Mouse (Mus musculus) layer of hippocampus, adult 9-10 months (tissue): ENCODE data around the gene Ifna1.

Experiments used
- DNase-seq: peaks from one replicate; pipeline ENCODE4 v3.0.0; 2022; ENCODE audit warnings: low spot score

Gene Ifna1

DNA sequence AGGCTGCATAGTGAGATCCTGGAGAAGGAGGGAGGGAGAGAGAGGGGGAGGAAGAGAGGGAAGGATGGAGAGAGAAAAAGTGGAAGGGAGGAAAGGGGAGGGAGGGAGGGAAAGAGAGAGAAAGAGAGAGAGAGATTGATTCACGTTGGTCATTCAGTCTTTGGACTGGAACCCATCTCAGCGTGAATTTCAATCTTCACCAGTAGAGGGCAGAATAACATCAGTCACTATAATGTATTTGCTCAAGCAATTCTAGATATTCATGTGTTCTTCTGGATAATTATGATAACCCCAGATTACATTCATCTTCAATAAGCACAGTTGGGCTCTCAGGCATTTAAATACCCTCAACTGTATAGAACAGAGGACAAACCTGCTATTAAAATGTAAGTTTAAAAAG lies 22.8 kb downstream of the Ifna1 start:
- DNase-seq, result peak; percentile 46

DNA sequence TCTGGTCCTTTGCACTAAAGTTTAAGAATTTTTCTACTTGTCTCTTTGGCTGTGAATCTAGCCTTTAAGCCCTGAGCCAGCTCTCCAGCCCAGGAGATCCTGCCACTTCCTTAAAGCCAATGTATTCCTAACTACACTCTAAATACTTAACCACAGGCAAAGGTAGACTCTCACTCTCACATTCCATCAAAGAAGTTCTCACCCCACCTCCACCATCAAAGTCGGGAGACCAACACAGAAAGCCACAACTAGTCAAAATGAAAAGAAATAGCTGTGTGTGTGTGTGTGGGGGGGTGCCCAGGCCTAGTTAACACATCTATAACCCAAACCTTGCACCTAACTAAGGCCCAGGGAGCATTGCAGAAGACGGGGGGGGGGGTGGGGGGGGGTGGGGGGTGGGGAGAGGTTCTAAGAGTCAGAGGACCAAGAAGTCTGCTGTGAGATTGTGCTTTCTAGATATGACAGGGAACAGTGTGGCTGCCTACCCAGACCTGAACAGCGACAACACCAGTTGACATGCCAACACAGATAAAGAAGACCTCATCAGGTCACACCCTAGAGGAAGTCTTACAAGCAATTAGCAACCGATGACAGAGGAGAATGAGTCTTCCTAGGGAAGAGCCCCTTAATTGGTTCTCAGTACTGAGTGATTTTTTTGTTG lies 25.7 kb downstream of the Ifna1 start:
- no peak for DNase-seq

GRCm38 (mm10) chr4:88876520-88876919 lies 26.6 kb downstream of the Ifna1 start:
- DNase-seq, result no peak

- DNase-seq, result no peak
Measured at GRCm38 (mm10) chr4:88878246-88878645, 28.4 kb downstream of the Ifna1 start.

GRCm38 (mm10) chr4:88878772-88879171 lies 28.9 kb downstream of the Ifna1 start:
- DNase-seq, result no peak

- DNase-seq, result no peak
Measured at GRCm38 (mm10) chr4:88880101-88880500, 30.2 kb downstream of the Ifna1 start, which contains the start of gene Ifne. Ifne (minus strand) TSS chr4:88880201.

GRCm38 (mm10) chr4:88888236-88888635 lies 38.3 kb downstream of the Ifna1 start:
- no peak for DNase-seq

DNA sequence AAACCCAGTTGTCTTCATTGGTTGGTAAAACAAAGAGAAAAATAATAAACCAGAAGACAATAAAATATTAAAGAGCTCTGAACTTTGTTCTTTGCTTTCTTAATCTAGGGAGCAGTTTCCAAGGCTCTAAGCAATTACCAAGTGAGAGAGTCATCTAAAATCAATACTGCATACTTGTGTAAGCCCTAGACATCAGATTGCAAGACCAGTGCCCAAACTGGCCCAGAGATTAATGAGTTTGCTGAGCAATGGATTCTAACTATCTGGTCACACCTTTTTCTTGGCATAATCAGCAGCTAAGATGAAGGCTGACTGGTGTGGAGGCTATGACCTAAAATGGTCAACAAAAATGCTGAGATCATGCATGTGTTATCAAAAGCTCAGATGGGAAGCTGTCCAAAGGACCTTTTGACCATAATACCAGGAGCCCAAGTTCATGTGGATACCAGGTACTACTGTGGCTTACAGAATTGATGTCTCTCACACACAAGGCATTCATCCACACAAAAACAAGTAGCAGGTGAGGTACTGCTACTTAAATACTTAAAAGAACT lies 43.4 kb downstream of the Ifna1 start:
- DNase-seq, result no peak
